Mouse (Mus musculus) MEL (cell line): ENCODE data around the gene Dstyk. TPM values are rescaled to one million over a fixed set of nuclear protein-coding genes. Genes with fewer than 3 reads are reported as not detected.

Source experiments
- DNase-seq: peaks from one replicate; pipeline ENCODE4 v3.0.0; 2011; ENCODE audit warnings: low read depth, low spot score
- H3K27ac ChIP-seq: 2 replicates; pipeline ENCODE4 v1.5.1; 2012; ENCODE audit warnings: low read depth, mild to moderate bottlenecking, control low read depth, low read length, moderate library complexity; ENCODE audit not compliant: control insufficient read depth
- H3K27me3 ChIP-seq, 2 experiments: fragments of 150-350 bp in 1 of 2; sonication (generic) in 1 of 2; 2 replicates each; pipeline ENCODE4 v1.6.1; 2012; ENCODE audit warnings: low read length in 2 of 2, mild to moderate bottlenecking in 2 of 2, improper control_type of control experiment in 1 of 2, moderate library complexity in 1 of 2; ENCODE audit not compliant: insufficient read depth in 2 of 2, control insufficient read depth in 1 of 2
- H3K36me3 ChIP-seq, 2 experiments: 2 replicates each; pipeline ENCODE4 v1.6.1; 2012 to 2014; ENCODE audit warnings: low read length in 2 of 2, improper control_type of control experiment in 1 of 2, inconsistent platforms in 1 of 2, mild to moderate bottlenecking in 1 of 2; ENCODE audit not compliant: insufficient read depth in 2 of 2, control insufficient read depth in 1 of 2
- H3K4me1 ChIP-seq, 2 experiments: fragments of 150-350 bp in 1 of 2; sonication (generic) in 1 of 2; 2 replicates each; pipeline ENCODE4 v1.6.1; 2012; ENCODE audit warnings: low read length in 2 of 2, improper control_type of control experiment in 1 of 2, mild to moderate bottlenecking in 1 of 2; ENCODE audit not compliant: insufficient read depth in 2 of 2, control insufficient read depth in 1 of 2
- H3K4me3 ChIP-seq, 2 experiments: fragments of 150-350 bp in 1 of 2; sonication (generic) in 1 of 2; 2 replicates each; pipeline ENCODE4 v1.5.1; 2012; ENCODE audit warnings: low read depth in 2 of 2, low read length in 2 of 2, mild to moderate bottlenecking in 2 of 2, moderate library complexity in 2 of 2, control low read depth in 1 of 2, improper control_type of control experiment in 1 of 2; ENCODE audit not compliant: control insufficient read depth in 1 of 2, insufficient read depth in 1 of 2
- H3K79me2 ChIP-seq: 2 replicates; pipeline ENCODE4 v1.6.1; 2012; ENCODE audit warnings: mild to moderate bottlenecking, low read length, moderate library complexity; ENCODE audit not compliant: control insufficient read depth, poor library complexity, insufficient read depth
- H3K9ac ChIP-seq: 2 replicates; pipeline ENCODE4 v1.6.1; 2012; ENCODE audit warnings: low read depth, mild to moderate bottlenecking, control low read depth, low read length, moderate library complexity; ENCODE audit not compliant: control insufficient read depth, poor library complexity, severe bottlenecking
- H3K9me3 ChIP-seq: fragments of 150-350 bp; sonication (generic); replicated peaks from 2 replicates; pipeline ENCODE4 v1.6.1; 2012; ENCODE audit warnings: mild to moderate bottlenecking, low read length, improper control_type of control experiment, moderate library complexity; ENCODE audit not compliant: insufficient read depth
- BHLHE40 ChIP-seq: IDR thresholded peaks from 2 replicates; pipeline ENCODE4 v1.6.1; 2012; ENCODE audit warnings: low read depth, mild to moderate bottlenecking, inconsistent platforms, low read length, improper control_type of control experiment, borderline replicate concordance
- CHD2 ChIP-seq: IDR thresholded peaks from 2 replicates; pipeline ENCODE4 v1.6.1; 2011; ENCODE audit warnings: low read length, improper control_type of control experiment
- CTCF ChIP-seq, 3 experiments: IDR thresholded peaks in 2 of 3; conservative IDR thresholded peaks in 1 of 3; 2 replicates each; pipeline ENCODE4 v1.5.1; 2011 to 2012; ENCODE audit warnings: low read length in 3 of 3, low read depth in 2 of 3, mild to moderate bottlenecking in 2 of 3, improper control_type of control experiment in 1 of 3, inconsistent platforms in 1 of 3, mixed read lengths in 1 of 3, moderate library complexity in 1 of 3; ENCODE audit not compliant: control insufficient read depth in 1 of 3, insufficient read depth in 1 of 3, poor library complexity in 1 of 3, severe bottlenecking in 1 of 3
- E2F4 ChIP-seq: IDR thresholded peaks from 2 replicates; pipeline ENCODE4 v1.6.1; 2011; ENCODE audit warnings: low read depth, low read length, improper control_type of control experiment, borderline replicate concordance
- ELF1 ChIP-seq: IDR thresholded peaks from 2 replicates; pipeline ENCODE4 v1.6.1; 2014; ENCODE audit warnings: low read depth, mild to moderate bottlenecking, inconsistent platforms, low read length, improper control_type of control experiment, moderate library complexity
- EP300 ChIP-seq, 2 experiments: IDR thresholded peaks; 2 replicates each; pipeline ENCODE4 v1.6.1; 2011; ENCODE audit warnings: improper control_type of control experiment in 2 of 2, low read length in 2 of 2, low read depth in 1 of 2, mild to moderate bottlenecking in 1 of 2
- GABPA ChIP-seq: IDR thresholded peaks from 2 replicates; pipeline ENCODE4 v1.6.1; 2012; ENCODE audit warnings: low read depth, mild to moderate bottlenecking, inconsistent platforms, low read length, improper control_type of control experiment, moderate library complexity
- GATA1 ChIP-seq: IDR thresholded peaks from 2 replicates; pipeline ENCODE4 v1.6.1; 2011; ENCODE audit warnings: low read depth, low read length, improper control_type of control experiment
- HCFC1 ChIP-seq: IDR thresholded peaks from 2 replicates; pipeline ENCODE4 v1.6.1; 2012; ENCODE audit warnings: low read depth, mild to moderate bottlenecking, inconsistent platforms, low read length, improper control_type of control experiment, moderate library complexity
- JUND ChIP-seq: IDR thresholded peaks from 2 replicates; pipeline ENCODE4 v1.6.1; 2011; ENCODE audit warnings: low read depth, mild to moderate bottlenecking, improper control_type of control experiment, low read length
- KAT2A ChIP-seq: conservative IDR thresholded peaks from 2 replicates; pipeline ENCODE4 v1.6.1; 2012; ENCODE audit warnings: low read depth, low read length, improper control_type of control experiment, inconsistent platforms
- MAFK ChIP-seq: IDR thresholded peaks from 2 replicates; pipeline ENCODE4 v1.6.1; 2011; ENCODE audit warnings: low read depth, mild to moderate bottlenecking, low read length, improper control_type of control experiment, borderline replicate concordance
- MAX ChIP-seq: IDR thresholded peaks from 2 replicates; pipeline ENCODE4 v1.6.1; 2011; ENCODE audit warnings: low read length, improper control_type of control experiment
- MAZ ChIP-seq: IDR thresholded peaks from 2 replicates; pipeline ENCODE4 v1.6.1; 2012; ENCODE audit warnings: low read depth, mild to moderate bottlenecking, inconsistent platforms, low read length, improper control_type of control experiment
- MEF2A ChIP-seq: IDR thresholded peaks from 2 replicates; pipeline ENCODE4 v1.6.1; 2014; ENCODE audit warnings: low read depth, mild to moderate bottlenecking, inconsistent platforms, low read length, improper control_type of control experiment; ENCODE audit not compliant: poor library complexity, insufficient replicate concordance, severe bottlenecking; ENCODE audit errors: extremely low read depth
- MXI1 ChIP-seq: IDR thresholded peaks from 2 replicates; pipeline ENCODE4 v1.6.1; 2011; ENCODE audit warnings: mild to moderate bottlenecking, low read depth, low read length, improper control_type of control experiment
- MYB ChIP-seq: IDR thresholded peaks from 2 replicates; pipeline ENCODE4 v1.6.1; 2011; ENCODE audit warnings: mild to moderate bottlenecking, low read depth, low read length, improper control_type of control experiment
- MYC ChIP-seq: IDR thresholded peaks from 2 replicates; pipeline ENCODE4 v1.6.1; 2011; ENCODE audit warnings: low read depth, mild to moderate bottlenecking, low read length, improper control_type of control experiment, moderate library complexity
- NRF1 ChIP-seq: IDR thresholded peaks from 2 replicates; pipeline ENCODE4 v1.6.1; 2014; ENCODE audit warnings: low read depth, mild to moderate bottlenecking, inconsistent platforms, low read length, improper control_type of control experiment, moderate library complexity; ENCODE audit not compliant: poor library complexity, insufficient read depth, severe bottlenecking
- POLR2A ChIP-seq, 2 experiments: IDR thresholded peaks; 2 replicates each; pipeline ENCODE4 v1.6.1; 2011 to 2012; ENCODE audit warnings: low read length in 2 of 2, mild to moderate bottlenecking in 2 of 2, control low read depth in 1 of 2, improper control_type of control experiment in 1 of 2, low read depth in 1 of 2, moderate library complexity in 1 of 2; ENCODE audit not compliant: control insufficient read depth in 1 of 2, insufficient read depth in 1 of 2, poor library complexity in 1 of 2
- RCOR1 ChIP-seq: IDR thresholded peaks from 2 replicates; pipeline ENCODE4 v1.6.1; 2012; ENCODE audit warnings: low read depth, mild to moderate bottlenecking, inconsistent platforms, low read length, improper control_type of control experiment
- SIN3A ChIP-seq: IDR thresholded peaks from 2 replicates; pipeline ENCODE4 v1.6.1; 2012; ENCODE audit warnings: low read length, improper control_type of control experiment, inconsistent platforms
- SMC3 ChIP-seq: IDR thresholded peaks from 2 replicates; pipeline ENCODE4 v1.6.1; 2011; ENCODE audit warnings: low read depth, low read length, improper control_type of control experiment
- TAL1 ChIP-seq: IDR thresholded peaks from 2 replicates; pipeline ENCODE4 v1.6.1; 2012; ENCODE audit warnings: mild to moderate bottlenecking, inconsistent platforms, low read length, moderate library complexity, mixed read lengths
- TBP ChIP-seq: IDR thresholded peaks from 2 replicates; pipeline ENCODE4 v1.8.0; 2011; ENCODE audit warnings: low read depth, low read length, improper control_type of control experiment
- TCF12 ChIP-seq: IDR thresholded peaks from 2 replicates; pipeline ENCODE4 v1.6.1; 2014; ENCODE audit warnings: low read depth, mild to moderate bottlenecking, inconsistent platforms, low read length, improper control_type of control experiment, moderate library complexity
- UBTF ChIP-seq: IDR thresholded peaks from 2 replicates; pipeline ENCODE4 v1.6.1; 2012; ENCODE audit warnings: low read depth, mild to moderate bottlenecking, inconsistent platforms, low read length, improper control_type of control experiment, moderate library complexity, borderline replicate concordance; ENCODE audit not compliant: insufficient read depth
- USF2 ChIP-seq, 2 experiments: IDR thresholded peaks; 2 replicates each; pipeline ENCODE4 v1.6.1; 2011 to 2012; ENCODE audit warnings: improper control_type of control experiment in 2 of 2, low read length in 2 of 2, borderline replicate concordance in 1 of 2, inconsistent platforms in 1 of 2, low read depth in 1 of 2, mild to moderate bottlenecking in 1 of 2; ENCODE audit not compliant: insufficient read depth in 1 of 2
- ZKSCAN1 ChIP-seq: IDR thresholded peaks from 2 replicates; pipeline ENCODE4 v1.6.1; 2012; ENCODE audit warnings: low read depth, mild to moderate bottlenecking, inconsistent platforms, low read length, improper control_type of control experiment, moderate library complexity
- ZNF384 ChIP-seq: IDR thresholded peaks from 2 replicates; pipeline ENCODE4 v1.6.1; 2012; ENCODE audit warnings: low read depth, mild to moderate bottlenecking, inconsistent platforms, low read length, improper control_type of control experiment
- polyA plus RNA-seq, 2 experiments: library from polyadenylated mRNA; stranded (reverse) in 1 of 2; unstranded in 1 of 2; fragments of >175 nt in 1 of 2; fragments of >200 nt in 1 of 2; gene quantifications; 2 replicates each; pipeline versions ENCODE4 v1.2.1 to v1.2.4; 2012; ENCODE audit warnings: low replicate concordance in 2 of 2, low read depth in 1 of 2; ENCODE audit not compliant: insufficient read length in 2 of 2, insufficient read depth in 1 of 2, missing spikeins in 1 of 2
- total RNA-seq: library from RNA; depleted of rRNA; stranded (reverse); fragments of 300-350 nt; gene quantifications from 2 replicates; pipeline ENCODE4 v1.2.3, GENCODE M21; 2012

Gene Dstyk
- total and polyA plus RNA-seq, 3 experiments: 2.4 to 4.5 TPM; not detected in 1

DNA sequence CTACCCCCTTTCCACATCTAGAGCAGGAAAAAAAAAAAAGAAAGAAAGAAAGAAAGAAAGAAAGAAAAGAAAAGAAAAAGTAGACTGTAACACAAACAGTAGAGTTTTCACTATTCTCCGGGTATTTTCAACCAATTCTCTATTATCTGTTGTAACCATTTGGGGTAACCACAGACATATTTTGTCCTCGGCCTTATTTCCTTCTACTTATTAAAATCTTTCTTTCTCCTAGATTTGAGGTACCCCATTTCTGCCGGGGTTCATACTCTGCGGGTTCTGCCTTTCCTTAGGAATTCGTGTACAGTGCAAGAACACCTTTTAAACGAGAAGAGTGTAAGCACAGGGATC lies 438 bp upstream of the Dstyk start:
- no peaks in the 10 kb centered on the region for H3K27me3 ChIP-seq
- H3K36me3 ChIP-seq: peaks cover 0 to 34% of the 10 kb centered on the region in 2 experiments; a peak in 2 of 4 replicates
- peak overlapping the region; percentile 81 for H3K27ac ChIP-seq
- peak overlapping the region; percentile 78 for H3K9ac ChIP-seq
- H3K4me1 ChIP-seq: peaks cover 20 to 28% of the 10 kb centered on the region in 2 experiments
- DNase-seq: no peak
- H3K4me3 ChIP-seq: peak overlapping the region; percentile 67 to 78
- no peaks in the 10 kb centered on the region for H3K9me3 ChIP-seq
- TF ChIP-seq MAFK: 0 out of 2 replicates have a peak, but pooled peaks have one; percentile 3
- peak; percentile 2 to 38; a peak in 2 of 4 replicates for TF ChIP-seq EP300 (IDR thresholded peaks at IDR 0.05; ENCODE audit: low read depth in 1 of 2, low read length in 2 of 2)
- no peak for TF ChIP-seq MYC
- peak; percentile 65; the same call in 1 of the 2 replicates for TF ChIP-seq RCOR1
- no peak for TF ChIP-seq SMC3
- TF ChIP-seq TCF12: 0 out of 2 replicates have a peak, but pooled peaks have one; percentile 27
- TF ChIP-seq MAX: no peak
- TF ChIP-seq SIN3A: peak; percentile 20; the same call in 1 of the 2 replicates
- peak; percentile 57; the same call in 1 of the 2 replicates for TF ChIP-seq ZNF384
- no peak for TF ChIP-seq MYB
- peaks cover 3% of the 10 kb centered on the region; the same call in 1 of the 2 replicates for H3K79me2 ChIP-seq

DNA sequence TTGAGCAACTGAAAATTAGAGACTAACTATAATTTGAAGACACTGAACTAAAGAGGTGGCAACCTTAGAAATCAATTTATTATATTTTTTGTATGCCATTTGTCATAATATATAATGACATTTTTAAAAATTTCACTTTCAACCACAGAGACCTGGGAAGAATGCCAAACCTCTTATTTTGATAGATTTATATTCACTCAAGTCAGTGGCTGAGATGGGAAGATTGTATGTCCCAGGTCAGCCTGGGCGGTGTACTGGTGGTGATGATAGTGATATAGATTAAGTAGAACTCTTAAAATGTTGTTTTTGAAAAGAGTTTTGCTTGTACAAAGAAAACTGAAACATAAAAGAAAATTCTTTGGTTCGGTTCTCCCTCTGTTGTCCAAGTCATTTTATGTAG lies 2.9 kb downstream of the Dstyk start:
- H3K9ac ChIP-seq: peak overlapping the region; percentile 40
- peak overlapping the region; percentile 89 for H3K27ac ChIP-seq
- H3K27me3 ChIP-seq: no peaks in the 10 kb centered on the region
- DNase-seq: peak; percentile 82
- no peaks in the 10 kb centered on the region for H3K9me3 ChIP-seq
- H3K36me3 ChIP-seq: peaks cover 0 to 31% of the 10 kb centered on the region in 2 experiments; a peak in 2 of 4 replicates
- H3K79me2 ChIP-seq: peaks cover 3% of the 10 kb centered on the region; the same call in 1 of the 2 replicates
- peaks cover 20 to 28% of the 10 kb centered on the region in 2 experiments for H3K4me1 ChIP-seq
- peak overlapping the region; percentile 24 to 66 for H3K4me3 ChIP-seq
- TF ChIP-seq KAT2A: no peak
- TF ChIP-seq GATA1: peak; percentile 85
- no peak; the same call in 1 of the 2 replicates for TF ChIP-seq CHD2
- TF ChIP-seq ZKSCAN1: no peak
- no peak for TF ChIP-seq JUND
- peak; percentile 24; the same call in 1 of the 2 replicates for TF ChIP-seq SIN3A
- TF ChIP-seq HCFC1: peak; percentile 9; the same call in 1 of the 2 replicates
- peak; percentile 48 for TF ChIP-seq TAL1
- no peak for TF ChIP-seq UBTF
- no peak for TF ChIP-seq MAZ
- TF ChIP-seq MYB: no peak; the same call in 1 of the 2 replicates
- no peak; the same call in 1 of the 2 replicates for TF ChIP-seq MAFK
- no peak for TF ChIP-seq POLR2A (IDR thresholded peaks at IDR 0.05; ENCODE audit: control insufficient read depth in 1 of 2, insufficient read depth in 1 of 2, low read depth in 1 of 2, low read length in 2 of 2, poor library complexity in 1 of 2)
- TF ChIP-seq ELF1: no peak
- no peak for TF ChIP-seq E2F4
- TF ChIP-seq MAX: no peak
- TF ChIP-seq MYC: no peak
- TF ChIP-seq BHLHE40: peak; percentile 12; the same call in 1 of the 2 replicates
- TF ChIP-seq MEF2A: 0 out of 2 replicates have a peak, but pooled peaks have one; percentile 23
- no peak for TF ChIP-seq CTCF (IDR thresholded peaks at IDR 0.05 in 2 of 3, conservative IDR thresholded peaks at IDR 0.05 in 1 of 3; ENCODE audit: control insufficient read depth in 1 of 3, insufficient read depth in 1 of 3, low read depth in 2 of 3, low read length in 3 of 3, poor library complexity in 1 of 3, severe bottlenecking in 1 of 3)
- no peak for TF ChIP-seq TBP
- no peak for TF ChIP-seq SMC3
- TF ChIP-seq NRF1: no peak
- TF ChIP-seq GABPA: no peak
- TF ChIP-seq USF2 (IDR thresholded peaks at IDR 0.05; ENCODE audit: borderline replicate concordance in 1 of 2, insufficient read depth in 1 of 2, low read depth in 1 of 2, low read length in 2 of 2): no peak
- TF ChIP-seq MXI1: no peak
